Mouse (Mus musculus): ENCODE results near the gene Mbnl2. TPM values are rescaled to one million over a fixed set of nuclear protein-coding genes. Genes with fewer than 3 reads are reported as not detected.
"Not testable (repeated sequence)": the region's sequence is repeated elsewhere in the genome, so short reads cannot be mapped to it uniquely, and the experiment has no call there.

The Mbnl2 gene
- polyA plus RNA-seq, 1 experiment: 163 TPM

DNA sequence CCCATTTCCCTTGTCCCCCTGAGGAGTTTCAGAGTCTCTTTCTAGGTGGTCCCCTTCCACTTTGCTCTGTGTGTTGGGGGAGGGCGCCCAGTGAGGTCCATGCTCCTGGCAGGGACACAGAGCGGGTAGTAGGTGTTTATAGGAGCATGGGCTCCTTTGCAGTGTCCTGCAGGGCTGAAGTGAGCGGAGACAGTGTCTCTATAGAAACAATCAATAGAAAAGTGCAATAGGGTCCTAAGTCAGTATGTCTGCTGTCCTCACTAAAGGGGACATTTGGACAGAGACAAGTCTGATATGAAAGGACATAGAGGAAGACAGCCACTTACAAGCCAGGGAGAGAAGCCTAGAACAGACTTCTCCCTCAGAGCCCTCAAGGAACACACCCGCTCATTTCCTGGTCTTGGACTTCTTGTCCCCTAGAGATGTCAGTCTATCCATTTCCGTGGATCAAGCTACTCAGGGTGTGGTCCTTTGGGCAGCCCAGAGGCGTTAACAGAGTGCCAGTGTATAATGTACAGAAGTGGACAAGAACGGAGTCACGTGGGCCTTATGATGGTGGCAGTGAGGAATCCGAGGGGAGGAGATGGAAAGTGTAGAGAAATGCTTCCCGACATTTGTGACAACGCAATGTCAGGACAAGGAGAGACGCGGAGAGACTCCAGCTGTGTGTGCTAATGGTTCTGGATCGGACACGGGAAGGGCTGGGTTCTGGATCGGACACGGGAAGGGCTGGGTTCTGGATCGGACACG lies 82.0 kb downstream of the Mbnl2 start:
- Histone ChIP-seq H3K4me1 (ENCODE audit: control insufficient read depth, insufficient read depth, low read length) (peaks cover 15% of the 10 kb centered on the region), H3K27ac (ENCODE audit: insufficient read depth, low read length) (no peak overlapping the region), H3K4me3 (replicated peaks; ENCODE audit: insufficient read depth, low read depth, low read length) (no peak overlapping the region), H3K27me3 (ENCODE audit: control insufficient read depth, insufficient read depth, low read length) (no peaks in the 10 kb centered on the region)
- TF ChIP-seq POLR2A (IDR thresholded peaks at IDR 0.05; ENCODE audit: borderline replicate concordance, insufficient read depth, low read length) (no peak), CTCF (IDR thresholded peaks at IDR 0.05; ENCODE audit: borderline replicate concordance, insufficient read depth, low read depth, low read length) (no peak)
- 98% methylated on average over 19 of the region's 19 CpGs for WGBS
- peak in 1 of 2 experiments; percentile 4 for DNase-seq

DNA sequence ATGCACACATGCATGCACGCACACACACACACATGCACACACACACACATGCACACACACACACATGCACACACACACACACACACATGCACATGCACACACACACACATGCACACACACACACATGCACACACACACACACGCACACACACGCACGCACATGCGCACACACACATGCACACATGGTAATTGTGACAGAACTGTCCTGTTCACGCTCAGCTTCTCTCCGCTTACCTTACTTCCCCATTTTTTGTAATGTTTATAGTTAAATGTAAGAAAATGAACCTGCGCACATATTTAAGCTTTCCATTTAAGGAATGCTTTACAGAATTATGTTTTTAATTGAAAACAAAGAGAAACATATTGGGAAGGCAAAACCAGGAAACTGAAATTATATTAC lies 84.1 kb downstream of the Mbnl2 start:
- H3K27me3 ChIP-seq (ENCODE audit: control insufficient read depth, insufficient read depth, low read length); DNase-seq; H3K4me3 ChIP-seq (replicated peaks; ENCODE audit: insufficient read depth, low read depth, low read length); H3K27ac ChIP-seq (ENCODE audit: insufficient read depth, low read length): not testable (repeated sequence)
- 95% methylated on average over 8 of the region's 8 CpGs for WGBS
- peaks cover 19% of the 10 kb centered on the region for H3K4me1 ChIP-seq (ENCODE audit: control insufficient read depth, insufficient read depth, low read length)

DNA sequence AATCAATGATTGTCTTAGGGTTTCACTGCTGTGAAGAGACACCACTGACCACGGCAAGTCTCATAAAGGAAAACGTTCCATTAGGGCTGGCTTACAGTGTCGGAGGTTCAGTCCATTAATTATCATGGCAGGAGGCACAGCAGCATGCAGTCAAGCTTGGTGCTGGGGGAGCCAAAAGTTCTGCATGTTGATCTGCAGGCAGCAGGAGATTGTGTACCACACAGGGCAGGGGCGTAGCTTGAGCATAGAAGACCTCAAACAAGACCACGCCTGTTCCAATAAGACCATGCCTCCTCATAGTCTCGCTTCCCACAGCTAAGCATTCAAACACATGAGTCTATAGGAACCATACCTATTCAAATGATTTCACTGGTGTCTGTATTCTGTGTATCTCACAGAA lies 85.7 kb downstream of the Mbnl2 start:
- H3K4me1 ChIP-seq (ENCODE audit: control insufficient read depth, insufficient read depth, low read length): peaks cover 23% of the 10 kb centered on the region
- WGBS: 40% methylated on average over 6 of the region's 6 CpGs

DNA sequence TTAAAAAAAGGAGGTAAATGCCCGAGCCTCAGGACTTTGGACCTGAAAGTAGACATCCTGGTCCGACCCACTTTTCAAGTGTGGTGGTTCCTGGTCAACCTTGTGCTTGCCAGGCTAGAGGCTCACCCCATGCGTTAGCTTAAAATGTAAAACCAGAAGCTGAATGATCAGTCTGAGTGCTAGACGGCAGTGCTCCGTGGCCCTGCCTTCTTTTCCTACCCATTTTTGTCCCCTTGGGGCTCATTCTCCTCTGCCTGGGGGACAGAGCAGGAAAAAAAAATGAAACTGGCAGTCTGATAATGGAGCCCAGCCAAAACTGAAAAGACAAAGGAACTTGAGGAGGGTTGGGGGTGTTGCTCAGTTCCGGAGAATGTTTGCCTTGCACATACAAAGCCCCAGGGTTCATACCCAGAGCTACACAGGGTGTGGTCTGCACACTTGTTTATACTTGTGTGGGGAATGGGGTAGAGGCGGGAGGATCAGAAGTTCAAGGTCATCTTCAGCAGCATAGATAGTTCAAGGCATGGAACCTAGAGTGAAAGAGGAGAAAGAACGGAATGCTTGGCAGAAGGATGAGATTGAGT lies 87.0 kb downstream of the Mbnl2 start:
- TF ChIP-seq CTCF (IDR thresholded peaks at IDR 0.05; ENCODE audit: borderline replicate concordance, insufficient read depth, low read depth, low read length): no peak
- TF ChIP-seq POLR2A (IDR thresholded peaks at IDR 0.05; ENCODE audit: borderline replicate concordance, insufficient read depth, low read length): no peak
- WGBS: 55% methylated on average over 8 of the region's 8 CpGs
- Histone ChIP-seq H3K4me1 (ENCODE audit: control insufficient read depth, insufficient read depth, low read length) (peaks cover 23% of the 10 kb centered on the region), H3K27me3 (ENCODE audit: control insufficient read depth, insufficient read depth, low read length) (no peaks in the 10 kb centered on the region), H3K27ac (ENCODE audit: insufficient read depth, low read length) (no peak overlapping the region), H3K4me3 (replicated peaks; ENCODE audit: insufficient read depth, low read depth, low read length) (no peak overlapping the region)
- peak in 1 of 2 experiments; percentile 11 for DNase-seq

More for the DNA sequence above, 85.7 kb downstream of the Mbnl2 start:
- Histone ChIP-seq H3K4me3 (replicated peaks; ENCODE audit: insufficient read depth, low read depth, low read length) (no peak overlapping the region), H3K27me3 (ENCODE audit: control insufficient read depth, insufficient read depth, low read length) (no peaks in the 10 kb centered on the region), H3K27ac (ENCODE audit: insufficient read depth, low read length) (no peak overlapping the region)
- TF ChIP-seq CTCF (IDR thresholded peaks at IDR 0.05; ENCODE audit: borderline replicate concordance, insufficient read depth, low read depth, low read length) (no peak), POLR2A (IDR thresholded peaks at IDR 0.05; ENCODE audit: borderline replicate concordance, insufficient read depth, low read length) (no peak)
- peak in 1 of 2 experiments; percentile 4 for DNase-seq

DNA sequence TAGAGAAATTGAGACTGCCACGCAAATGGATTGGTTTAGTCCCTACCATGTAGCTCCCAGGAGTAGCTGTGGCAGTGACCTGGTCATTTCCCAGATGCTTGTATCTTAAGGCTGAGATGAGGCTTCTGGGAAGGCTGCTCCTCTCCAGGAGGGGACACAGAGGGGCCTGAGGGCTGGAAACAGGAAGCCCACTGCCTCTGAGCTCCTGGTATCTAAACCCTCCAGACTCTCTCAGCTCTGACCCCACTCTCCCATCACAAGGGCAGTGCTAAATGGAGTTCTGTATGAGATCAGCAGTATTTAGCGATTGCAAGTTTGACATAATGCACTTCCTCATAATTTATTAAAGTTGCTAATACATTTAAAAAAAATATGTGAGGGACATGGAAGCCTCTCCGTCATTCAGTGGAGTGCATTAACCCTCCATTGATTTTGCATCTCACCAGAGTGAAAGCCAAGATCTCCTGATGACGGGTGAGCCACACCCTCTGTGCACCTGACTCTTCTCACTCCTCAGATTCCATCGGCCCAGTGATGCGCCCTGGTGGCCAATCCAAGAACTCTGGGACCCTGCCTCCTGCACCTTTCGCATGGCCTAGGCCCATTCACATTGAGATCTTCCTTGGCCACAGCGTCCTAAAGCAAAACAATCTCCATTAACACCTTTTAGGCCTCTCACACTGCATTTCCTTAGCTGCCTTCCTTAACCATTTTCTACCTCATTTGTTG lies 87.8 kb downstream of the Mbnl2 start:
- WGBS: 70% methylated on average over 8 of the region's 8 CpGs
- Histone ChIP-seq H3K27ac (ENCODE audit: insufficient read depth, low read length) (no peak overlapping the region), H3K27me3 (ENCODE audit: control insufficient read depth, insufficient read depth, low read length) (no peaks in the 10 kb centered on the region), H3K4me1 (ENCODE audit: control insufficient read depth, insufficient read depth, low read length) (peaks cover 23% of the 10 kb centered on the region), H3K4me3 (replicated peaks; ENCODE audit: insufficient read depth, low read depth, low read length) (no peak overlapping the region)
- TF ChIP-seq CTCF (IDR thresholded peaks at IDR 0.05; ENCODE audit: borderline replicate concordance, insufficient read depth, low read depth, low read length): no peak
- TF ChIP-seq POLR2A (IDR thresholded peaks at IDR 0.05; ENCODE audit: borderline replicate concordance, insufficient read depth, low read length): no peak
- peak in 1 of 2 experiments; percentile 20 for DNase-seq

DNA sequence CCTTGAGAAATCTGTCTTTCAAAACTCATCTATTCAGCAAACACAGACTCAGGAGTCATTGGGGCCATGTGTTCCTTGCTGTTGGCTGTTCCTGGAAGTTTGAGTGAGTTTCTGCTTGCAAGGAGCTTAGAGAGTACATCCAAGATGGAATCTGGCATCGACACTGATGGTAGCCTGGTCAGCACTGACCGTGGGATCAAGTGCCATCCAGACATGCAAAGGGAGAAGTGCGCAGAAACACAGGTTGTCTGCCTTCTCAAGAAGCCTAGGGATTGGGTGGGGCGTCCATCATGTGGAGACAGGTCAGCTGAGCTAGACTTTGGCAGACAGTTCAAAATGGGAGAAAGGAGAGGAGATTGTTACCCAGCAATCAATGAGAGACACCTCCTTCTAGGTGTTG lies 89.6 kb downstream of the Mbnl2 start:
- Histone ChIP-seq H3K27me3 (ENCODE audit: control insufficient read depth, insufficient read depth, low read length) (no peaks in the 10 kb centered on the region), H3K4me1 (ENCODE audit: control insufficient read depth, insufficient read depth, low read length) (peaks cover 30% of the 10 kb centered on the region), H3K4me3 (replicated peaks; ENCODE audit: insufficient read depth, low read depth, low read length) (no peak overlapping the region), H3K27ac (ENCODE audit: insufficient read depth, low read length) (no peak overlapping the region)
- peak in 1 of 2 experiments; percentile 6 for DNase-seq
- TF ChIP-seq POLR2A (IDR thresholded peaks at IDR 0.05; ENCODE audit: borderline replicate concordance, insufficient read depth, low read length): no peak
- WGBS: 93% methylated on average over 4 of the region's 4 CpGs

DNA sequence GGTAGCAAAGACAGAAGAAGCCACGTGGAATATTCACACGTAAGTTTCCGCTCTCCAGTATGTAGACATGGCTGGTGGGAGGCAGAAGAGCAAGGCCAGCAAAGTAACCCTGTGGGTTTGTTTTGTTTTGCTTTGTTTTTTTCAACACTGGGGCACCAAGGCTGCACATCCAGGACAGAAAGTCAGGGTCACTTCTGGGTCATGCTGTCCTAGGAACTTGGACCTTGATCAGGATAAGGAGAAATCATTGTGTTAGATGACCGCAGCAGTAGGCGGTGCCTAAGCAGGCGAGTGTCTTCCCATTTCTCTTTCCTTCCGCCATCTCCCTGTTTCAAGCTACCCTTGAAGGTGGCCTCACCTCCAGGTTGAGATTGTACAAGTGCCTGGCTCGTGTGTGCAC lies 91.5 kb downstream of the Mbnl2 start:
- DNase-seq: no peak
- WGBS: 82% methylated on average over 8 of the region's 8 CpGs
- Histone ChIP-seq H3K27me3 (ENCODE audit: control insufficient read depth, insufficient read depth, low read length) (no peaks in the 10 kb centered on the region), H3K4me3 (replicated peaks; ENCODE audit: insufficient read depth, low read depth, low read length) (no peak overlapping the region), H3K27ac (ENCODE audit: insufficient read depth, low read length) (no peak overlapping the region), H3K4me1 (ENCODE audit: control insufficient read depth, insufficient read depth, low read length) (peaks cover 41% of the 10 kb centered on the region)
- no peak for TF ChIP-seq CTCF (IDR thresholded peaks at IDR 0.05; ENCODE audit: borderline replicate concordance, insufficient read depth, low read depth, low read length)
- TF ChIP-seq POLR2A (IDR thresholded peaks at IDR 0.05; ENCODE audit: borderline replicate concordance, insufficient read depth, low read length): no peak

DNA sequence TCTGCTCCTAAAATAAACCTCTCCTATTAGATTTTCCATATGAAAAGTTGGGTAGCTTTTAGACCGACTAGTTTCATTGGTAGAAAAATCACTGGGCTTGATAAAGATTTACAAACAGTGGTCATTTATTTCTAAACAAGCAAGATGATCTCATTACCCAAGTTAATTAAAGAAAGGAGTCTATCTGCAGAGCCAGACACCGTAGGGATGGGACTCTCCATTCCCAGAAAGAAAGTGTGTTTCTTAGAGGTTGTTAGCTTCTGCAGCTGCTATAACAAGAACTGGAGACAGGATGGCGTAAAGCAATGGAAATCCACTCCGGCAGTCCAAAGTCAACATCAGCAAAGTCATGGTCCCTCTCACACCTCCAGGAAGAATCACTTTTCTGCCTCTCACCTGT lies 92.1 kb downstream of the Mbnl2 start:
- H3K27ac ChIP-seq (ENCODE audit: insufficient read depth, low read length): no peak overlapping the region
- no peak for DNase-seq
- TF ChIP-seq POLR2A (IDR thresholded peaks at IDR 0.05; ENCODE audit: borderline replicate concordance, insufficient read depth, low read length): no peak
- no peak for TF ChIP-seq CTCF (IDR thresholded peaks at IDR 0.05; ENCODE audit: borderline replicate concordance, insufficient read depth, low read depth, low read length)
- H3K4me3 ChIP-seq (replicated peaks; ENCODE audit: insufficient read depth, low read depth, low read length): no peak overlapping the region
- peaks cover 37% of the 10 kb centered on the region for H3K4me1 ChIP-seq (ENCODE audit: control insufficient read depth, insufficient read depth, low read length)
- H3K27me3 ChIP-seq (ENCODE audit: control insufficient read depth, insufficient read depth, low read length): no peaks in the 10 kb centered on the region
- WGBS: 94% methylated on average over 4 of the region's 4 CpGs
